Mouse (Mus musculus) small intestine, adult 2 months (tissue): ENCODE measurements around the gene Rtkn.

Experiments
- CTCF ChIP-seq: fragments of 200-500 bp; IDR thresholded peaks from 2 replicates; pipeline ENCODE4 v1.5.1; 2012; ENCODE audit warnings: low read depth, mild to moderate bottlenecking, control low read depth, inconsistent platforms, low read length, moderate library complexity, mixed read lengths; ENCODE audit not compliant: insufficient replicate concordance, insufficient read length; ENCODE audit errors: extremely low read depth
- POLR2A ChIP-seq: fragments of 200-500 bp; IDR thresholded peaks from 2 replicates; pipeline ENCODE4 v1.6.1; 2012; ENCODE audit warnings: low read depth, mild to moderate bottlenecking, control low read depth, inconsistent platforms, low read length, moderate library complexity

- TF ChIP-seq POLR2A (peak; percentile 91), CTCF (no peak)
Observed at GRCm38 (mm10) chr6:83120930-83121862, 14.1 kb upstream of the Rtkn start, which contains the start of gene Wbp1.
